Mouse (Mus musculus): ENCODE data around the gene Akap7.
A peak's percentile ranks its signal among the peaks of the same experiment; 100 is the strongest.

DNA sequence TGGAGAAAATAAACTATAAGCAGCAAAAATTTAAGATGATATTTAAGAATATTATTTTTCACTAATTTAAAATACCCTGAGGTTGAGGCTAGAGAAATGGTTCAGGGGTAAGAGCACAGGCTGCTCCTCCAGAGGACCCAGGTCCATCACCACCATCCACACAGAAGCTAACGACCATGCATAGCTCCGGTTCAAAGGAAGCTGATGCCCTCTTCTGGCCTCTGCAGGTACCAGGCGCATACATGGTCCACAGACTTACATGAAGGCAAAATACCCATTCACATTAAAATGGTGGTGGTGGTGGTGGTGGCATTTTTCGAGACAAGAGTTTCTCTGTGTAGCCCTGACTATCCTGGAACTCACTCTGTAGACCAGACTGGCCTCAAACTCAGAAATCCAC lies 61.5 kb downstream of the Akap7 start:
- TF ChIP-seq CTCF (IDR thresholded peaks at IDR 0.05; ENCODE audit: control insufficient read depth, insufficient read depth, insufficient replicate concordance, low read depth, low read length), result peak; percentile 10; the same call in 1 of the 2 replicates
- no peak for TF ChIP-seq POLR2A (IDR thresholded peaks at IDR 0.05; ENCODE audit: control insufficient read depth, low read depth, low read length)

All from testis, adult 2 months (tissue).